Mouse (Mus musculus) gastrocnemius, postnatal 25 days (tissue): ENCODE data around the gene Txndc9. TPM values are rescaled to one million over a fixed set of nuclear protein-coding genes. Genes with fewer than 3 reads are reported as not detected.
"Not testable (repeated sequence)": the region's sequence is repeated elsewhere in the genome, so short reads cannot be mapped to it uniquely, and the experiment has no call there.

Experiments used
- DNase-seq: peaks from one replicate; pipeline ENCODE4 v3.0.0; 2022
- total RNA-seq, 2 experiments: library from RNA; stranded (reverse); gene quantifications; 1 replicate in 1 of 2; 2 replicates in 1 of 2; pipeline ENCODE4 v1.2.3; 2021

Gene Txndc9
- total RNA-seq, 2 experiments from 2014 or later, result 33.1 to 35.8 TPM

- DNase-seq, result not testable (repeated sequence)
Observed at GRCm38 (mm10) chr1:37976666-37977065, 21.0 kb downstream of the Txndc9 start.

DNA sequence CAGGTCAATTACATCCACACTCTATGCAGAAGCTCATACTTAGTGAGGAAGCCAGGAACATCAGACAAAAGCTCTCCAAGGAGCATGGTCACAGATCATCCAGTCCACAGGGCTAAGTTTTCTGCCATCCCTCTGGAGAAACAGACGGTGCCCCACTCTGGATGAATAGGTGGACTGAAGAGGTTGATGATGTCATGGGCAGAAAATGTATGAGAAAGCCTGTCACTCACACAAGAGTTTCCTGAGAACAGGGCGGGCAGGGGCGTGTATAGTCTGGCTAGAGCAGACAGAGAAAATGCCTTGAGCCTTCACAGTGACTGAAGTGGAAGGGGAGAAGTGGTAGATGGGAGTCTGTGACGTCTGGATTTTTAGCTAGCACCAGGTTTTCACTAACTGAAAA, 26.2 kb downstream of the Txndc9 start:
- no peak for DNase-seq

DNA sequence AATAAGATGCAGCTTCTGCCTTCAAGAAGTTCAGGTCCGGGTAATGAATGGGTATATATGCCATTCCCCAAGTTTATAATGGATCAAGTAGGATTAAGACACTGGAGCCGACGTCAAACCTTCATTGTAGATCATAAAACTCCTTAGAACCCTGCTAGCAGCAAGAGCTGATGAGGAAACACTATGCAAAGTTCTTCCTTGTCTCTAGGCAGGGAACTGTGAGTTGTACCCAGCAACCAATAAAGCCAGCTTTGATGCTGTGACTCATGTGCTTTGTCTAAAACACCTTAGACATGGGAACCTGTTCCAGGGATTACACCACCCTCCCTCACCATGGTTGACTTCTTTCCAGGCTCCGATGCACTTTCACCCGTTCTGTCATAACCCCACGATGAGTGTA, 28.9 kb downstream of the Txndc9 start:
- no peak for DNase-seq

DNA sequence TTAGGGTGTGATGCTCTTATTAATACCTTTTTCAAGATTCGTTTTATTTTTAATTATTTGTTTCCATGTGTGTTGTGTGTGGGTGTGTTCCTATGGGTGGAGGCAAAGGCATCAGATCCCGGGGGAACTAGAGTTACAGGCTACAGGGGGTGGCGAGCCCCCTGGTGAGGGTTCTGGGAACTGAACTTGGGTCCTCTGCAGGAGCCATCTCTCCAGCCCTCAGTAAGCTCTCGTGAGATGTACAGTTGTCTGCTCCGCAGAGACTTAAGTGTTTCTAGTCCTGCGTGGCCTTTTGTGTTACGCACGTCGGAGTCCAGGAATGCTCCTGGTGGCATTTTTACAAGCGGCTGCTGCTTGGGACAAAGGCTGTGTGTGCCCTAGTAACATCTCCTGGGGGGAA, 32.1 kb downstream of the Txndc9 start:
- no peak for DNase-seq

- no peak for DNase-seq
Observed at GRCm38 (mm10) chr1:37959486-37959885, 38.2 kb downstream of the Txndc9 start.

- no peak for DNase-seq
Observed at GRCm38 (mm10) chr1:37958516-37958915, 39.2 kb downstream of the Txndc9 start.

DNA sequence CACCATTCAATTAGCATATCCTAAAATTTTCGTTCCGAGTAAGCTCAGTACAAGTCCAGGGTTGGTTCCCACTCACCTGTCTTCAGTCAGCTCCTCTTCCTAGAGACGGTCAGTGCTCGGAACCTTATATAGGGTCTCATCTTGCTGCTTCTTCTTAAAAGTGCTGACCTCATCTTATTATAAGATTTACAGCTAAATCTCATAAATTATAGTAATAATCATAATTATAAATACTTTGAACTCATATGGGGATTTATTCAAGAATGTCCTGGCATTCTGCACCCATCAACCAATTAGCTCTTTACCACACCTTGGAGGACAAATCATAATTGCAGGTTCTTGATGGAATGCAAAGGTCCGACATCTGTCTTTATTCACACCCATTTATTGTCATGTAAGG, 40.0 kb downstream of the Txndc9 start, which contains the start of gene Lyg1:
Lyg1 (minus strand) TSS at position 101 of the 400 bp plus-strand sequence.
- no peak for DNase-seq

DNA sequence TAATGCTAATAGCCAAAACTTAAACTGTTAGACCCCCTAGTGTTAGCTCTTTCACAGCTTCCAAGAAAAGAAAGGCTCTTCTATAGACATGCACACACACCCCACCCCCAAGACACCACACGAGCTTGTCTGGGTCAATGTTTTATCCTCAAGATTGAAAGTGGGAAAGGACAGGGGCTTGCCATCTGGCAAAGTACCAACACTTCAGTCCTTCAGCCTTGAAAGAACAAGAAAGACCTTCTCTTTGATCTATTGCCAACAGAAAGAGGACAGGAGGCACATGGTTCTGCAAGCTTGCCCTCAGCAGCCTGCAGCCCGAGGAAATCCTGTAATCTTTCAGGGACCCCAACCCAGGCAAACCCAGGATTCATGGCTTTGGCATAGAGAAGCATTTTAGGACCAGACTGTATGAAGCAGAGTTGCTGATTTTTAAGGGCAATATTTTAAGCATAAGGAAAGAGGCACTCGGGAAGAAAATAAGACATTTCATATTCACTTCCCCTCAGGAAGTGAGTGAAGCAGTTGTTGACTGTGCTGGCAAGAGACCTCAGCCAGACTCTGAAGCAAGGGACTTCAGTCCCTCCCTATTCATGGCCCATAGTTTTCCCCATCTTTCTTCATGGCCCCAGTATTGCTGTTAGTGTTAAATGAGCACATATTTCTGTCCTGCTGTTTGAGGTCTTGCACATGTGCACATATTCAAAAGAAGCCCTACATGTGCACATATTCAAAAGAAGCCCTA, 40.8 kb downstream of the Txndc9 start:
- no peak for DNase-seq

GRCm38 (mm10) chr1:37955251-37955650, 42.4 kb downstream of the Txndc9 start:
- no peak for DNase-seq

GRCm38 (mm10) chr1:37954786-37955185, 42.9 kb downstream of the Txndc9 start:
- no peak for DNase-seq

DNA sequence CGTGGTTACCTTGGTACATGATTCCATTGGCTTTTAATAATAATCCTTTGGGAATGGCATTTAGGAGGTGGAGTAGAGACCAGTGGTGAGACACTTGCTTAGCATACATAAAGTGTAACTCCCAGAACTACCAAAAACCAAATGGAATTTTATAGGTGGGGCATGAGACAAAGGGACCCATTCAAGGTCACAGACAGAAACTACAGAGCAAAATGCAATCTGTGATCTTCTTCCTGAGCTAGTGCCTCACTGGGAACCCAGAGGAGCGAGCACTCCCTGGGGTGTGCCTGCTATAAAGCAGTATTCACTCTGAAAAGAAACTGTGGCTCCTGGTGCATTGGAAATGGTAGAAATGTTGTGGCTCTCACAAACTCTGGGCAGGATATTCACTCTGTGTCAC, 48.8 kb downstream of the Txndc9 start:
- no peak for DNase-seq

Other genes starting within 250 kb of the Txndc9 start
- 1 to 10 TPM; 3.9 to 4.0 TPM for gene Tsga10, start 131.5 kb downstream of the Txndc9 start, total RNA-seq
- 1 to 10 TPM; 6.1 to 6.8 TPM for gene Lipt1, start 126.2 kb downstream of the Txndc9 start, total RNA-seq
- gene Mitd1, start 107.5 kb downstream of the Txndc9 start, total RNA-seq, result 1 to 10 TPM; 2.5 to 3.0 TPM
- gene Mrpl30, start 107.4 kb downstream of the Txndc9 start, total RNA-seq, result 100 to 1,000 TPM; 240 to 251 TPM
- not detected for gene Lyg2, start 81.4 kb downstream of the Txndc9 start, total RNA-seq
- not detected for gene Lyg1, start 40.1 kb downstream of the Txndc9 start, total RNA-seq
- 10 to 100 TPM; 31.9 to 36.5 TPM for gene Eif5b, start 117 bp upstream of the Txndc9 start, total RNA-seq
- gene Rev1, start 131.9 kb upstream of the Txndc9 start, total RNA-seq, result 10 to 100 TPM; 16.3 to 16.6 TPM